Mouse (Mus musculus) ES-CJ7 (cell line): ENCODE measurements around the gene Foxa3.
A peak's percentile ranks its signal among the peaks of the same experiment; 100 is the strongest.
"Not testable (repeated sequence)": the region's sequence is repeated elsewhere in the genome, so short reads cannot be mapped to it uniquely, and the experiment has no call there.

ENCODE experiments used
- DNase-seq: peaks from one replicate; pipeline ENCODE4 v3.0.0; 2011; ENCODE audit warnings: low read depth, low spot score

The Foxa3 gene

GRCm38 (mm10) chr7:19023357-19023814, at the start of gene Foxa3:
Foxa3 (minus strand) TSS chr7:19023538.
- DNase-seq = peak; percentile 80

GRCm38 (mm10) chr7:19071024-19071423, 47.7 kb upstream of the Foxa3 start:
- DNase-seq = not testable (repeated sequence)

- peak; percentile 51 for DNase-seq
These were observed 46.2 kb upstream of the Foxa3 start for GRCm38 (mm10) chr7:19069500-19069899.

- DNase-seq = peak; percentile 76
These were observed 45.4 kb upstream of the Foxa3 start for GRCm38 (mm10) chr7:19068707-19069106.

- DNase-seq = no peak
These were observed 44.6 kb upstream of the Foxa3 start for GRCm38 (mm10) chr7:19067935-19068334.

GRCm38 (mm10) chr7:19067063-19067462, 43.7 kb upstream of the Foxa3 start:
- no peak for DNase-seq

GRCm38 (mm10) chr7:19065896-19066295, 42.6 kb upstream of the Foxa3 start:
- no peak for DNase-seq

- DNase-seq = no peak
These were observed 34.1 kb upstream of the Foxa3 start for GRCm38 (mm10) chr7:19057405-19057804.

- no peak for DNase-seq
These were observed 31.8 kb upstream of the Foxa3 start for GRCm38 (mm10) chr7:19055108-19055507.

- no peak for DNase-seq
These were observed 31.4 kb upstream of the Foxa3 start for GRCm38 (mm10) chr7:19054777-19055076.

- peak; percentile 84 for DNase-seq
These were observed 30.9 kb upstream of the Foxa3 start, which contains the start of gene Rsph6a for GRCm38 (mm10) chr7:19054047-19054776. Rsph6a (plus strand) TSS chr7:19054690.

- no peak for DNase-seq
These were observed 29.8 kb upstream of the Foxa3 start for GRCm38 (mm10) chr7:19053136-19053532.

- no peak for DNase-seq
These were observed 29.2 kb upstream of the Foxa3 start for GRCm38 (mm10) chr7:19052345-19053135.

- DNase-seq = no peak
These were observed 27.8 kb upstream of the Foxa3 start for GRCm38 (mm10) chr7:19051161-19051560.

GRCm38 (mm10) chr7:19050172-19050571, 26.8 kb upstream of the Foxa3 start:
- no peak for DNase-seq

GRCm38 (mm10) chr7:19049252-19049651, 25.9 kb upstream of the Foxa3 start:
- DNase-seq = no peak

- no peak for DNase-seq
These were observed 24.7 kb upstream of the Foxa3 start for GRCm38 (mm10) chr7:19048006-19048527.

- DNase-seq = no peak
These were observed 23.1 kb upstream of the Foxa3 start for GRCm38 (mm10) chr7:19046286-19047069.

- DNase-seq = no peak
These were observed 21.3 kb upstream of the Foxa3 start for GRCm38 (mm10) chr7:19044616-19045015.

- no peak for DNase-seq
These were observed 8.3 kb upstream of the Foxa3 start for GRCm38 (mm10) chr7:19031641-19032040.

- DNase-seq = peak; percentile 83
These were observed 5.8 kb upstream of the Foxa3 start for GRCm38 (mm10) chr7:19029084-19029653.
